Mouse (Mus musculus) T-helper 1 cell (primary cell): ENCODE data around the gene Irf1.

Experiments
- in situ Hi-C: fragments of 300-600 bp; cut with MboI, MseI; formaldehyde crosslinking; loops from one replicate; pipeline ENCODE4 v1.15.1; 2025; ENCODE audit warnings: high pct_unique_total_duplicates

Irf1 gene

GRCm38 (mm10) chr11:53759545-53760406 is 10.0 kb upstream of the Irf1 start:
- in situ Hi-C loops = loop anchor here (5.0 kb wide), 1 partner anchor 83 kb away; no protein-coding TSS in a partner anchor

DNA sequence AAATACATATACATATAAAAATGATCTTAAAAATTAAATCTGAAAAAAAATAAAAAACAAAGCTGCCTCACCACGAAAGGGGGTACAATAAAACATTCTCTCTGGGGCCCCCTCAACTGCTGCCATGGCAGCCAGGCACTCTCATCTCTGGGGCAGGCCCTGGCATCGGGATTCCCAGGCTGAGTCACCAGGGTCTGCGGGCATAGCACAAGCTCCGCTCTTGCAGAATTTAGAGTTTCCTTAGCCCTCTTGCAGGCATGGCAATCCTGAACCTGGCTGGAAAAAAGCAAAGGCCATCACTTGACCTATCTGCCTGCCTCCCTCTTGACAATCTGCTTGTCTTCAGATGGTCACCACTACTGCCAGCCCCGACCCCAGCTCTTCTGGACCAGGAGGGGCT is 8.5 kb upstream of the Irf1 start:
- in situ Hi-C loops = loop anchor here (5.0 kb wide), 1 partner anchor 81 kb away; no protein-coding TSS in a partner anchor

- in situ Hi-C loops = loop anchor here (5.0 kb wide), 1 partner anchor 80 kb away; no protein-coding TSS in a partner anchor
These were observed 8.0 kb upstream of the Irf1 start for GRCm38 (mm10) chr11:53761822-53762221.

GRCm38 (mm10) chr11:53762426-53762825 is 7.4 kb upstream of the Irf1 start:
- in situ Hi-C loops = loop anchor here (5.0 kb wide), 1 partner anchor 80 kb away; no protein-coding TSS in a partner anchor

GRCm38 (mm10) chr11:53762827-53763495 is 6.9 kb upstream of the Irf1 start:
- in situ Hi-C loops = loop anchor here (5.0 kb wide), 1 partner anchor 79 kb away; no protein-coding TSS in a partner anchor

DNA sequence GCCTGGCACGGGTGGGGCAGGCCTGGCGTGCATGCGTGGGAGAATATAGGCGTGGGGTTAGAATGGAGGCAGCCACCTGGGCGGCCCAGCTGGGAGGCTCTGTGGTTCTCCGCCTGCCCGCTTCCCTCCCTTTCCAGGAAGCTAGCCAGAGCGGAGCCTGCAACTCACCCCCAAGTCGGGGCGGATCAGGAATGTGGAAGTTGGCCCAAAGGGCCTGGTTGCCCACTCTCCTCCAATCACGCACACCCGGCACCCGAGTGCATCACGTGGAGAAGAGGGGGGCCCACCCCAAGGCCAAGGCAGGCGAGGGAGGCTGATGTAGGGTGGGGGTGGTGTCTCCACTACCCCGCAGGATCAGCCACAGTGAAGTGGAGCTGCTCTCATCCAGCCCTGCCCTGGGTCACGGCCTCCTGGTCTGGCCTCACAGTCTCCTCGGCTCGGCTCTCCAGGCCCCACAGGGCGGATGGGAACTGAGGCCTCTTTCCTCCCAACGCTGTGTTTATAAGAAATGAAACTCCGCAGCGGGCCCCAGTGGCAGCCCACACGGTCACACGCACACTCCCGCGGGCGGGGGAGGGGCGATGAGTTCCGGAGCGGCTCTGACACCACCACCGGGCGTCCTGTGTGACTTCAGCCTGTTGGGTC is 6.2 kb upstream of the Irf1 start:
- in situ Hi-C loops = loop anchor here (5.0 kb wide), 1 partner anchor 79 kb away; no protein-coding TSS in a partner anchor

GRCm38 (mm10) chr11:53764581-53764980 is 5.2 kb upstream of the Irf1 start:
- in situ Hi-C loops = loop anchor here (5.0 kb wide), 1 partner anchor 78 kb away; no protein-coding TSS in a partner anchor

DNA sequence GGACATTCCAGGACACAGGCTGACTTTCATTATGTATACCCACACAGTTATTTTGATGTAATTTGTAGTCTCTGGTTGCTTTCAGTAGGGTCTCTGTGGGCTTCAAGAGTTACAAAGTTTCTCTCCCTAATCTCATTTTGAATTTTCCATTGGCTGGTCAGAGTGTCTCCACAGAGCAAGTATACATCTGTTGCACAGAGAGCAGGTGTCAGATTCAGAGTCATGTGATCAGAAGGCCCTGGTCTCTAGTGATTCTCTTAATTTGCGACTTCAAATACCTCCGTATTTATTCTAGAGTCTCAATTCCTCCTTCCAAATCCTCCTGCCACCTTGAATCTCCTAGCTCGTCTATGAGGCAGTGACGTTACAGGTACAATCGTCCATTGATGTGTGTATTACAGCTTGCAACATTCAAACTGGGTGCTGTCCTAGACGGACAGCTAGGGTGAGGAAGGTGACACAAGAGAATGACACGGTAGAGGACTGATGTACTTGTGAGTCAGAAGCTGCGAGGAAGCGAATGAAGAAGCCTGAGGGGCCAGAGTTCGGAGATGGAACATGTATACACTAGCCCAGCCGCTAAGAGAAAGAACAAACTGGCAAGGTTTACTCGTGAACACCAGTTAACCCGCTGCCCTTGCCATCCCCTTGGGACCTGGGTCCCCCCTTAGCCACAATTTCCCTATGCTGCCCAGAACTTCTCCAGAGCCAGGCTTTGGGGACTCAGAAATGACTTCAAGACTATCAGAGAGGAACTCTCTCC is 1.2 kb upstream of the Irf1 start:
- in situ Hi-C loops = no loop called here

GRCm38 (mm10) chr11:53769185-53769576 is 633 bp upstream of the Irf1 start:
- in situ Hi-C loops = no loop called here

- in situ Hi-C loops = no loop called here
These were observed 444 bp downstream of the Irf1 start for GRCm38 (mm10) chr11:53770125-53770791.

DNA sequence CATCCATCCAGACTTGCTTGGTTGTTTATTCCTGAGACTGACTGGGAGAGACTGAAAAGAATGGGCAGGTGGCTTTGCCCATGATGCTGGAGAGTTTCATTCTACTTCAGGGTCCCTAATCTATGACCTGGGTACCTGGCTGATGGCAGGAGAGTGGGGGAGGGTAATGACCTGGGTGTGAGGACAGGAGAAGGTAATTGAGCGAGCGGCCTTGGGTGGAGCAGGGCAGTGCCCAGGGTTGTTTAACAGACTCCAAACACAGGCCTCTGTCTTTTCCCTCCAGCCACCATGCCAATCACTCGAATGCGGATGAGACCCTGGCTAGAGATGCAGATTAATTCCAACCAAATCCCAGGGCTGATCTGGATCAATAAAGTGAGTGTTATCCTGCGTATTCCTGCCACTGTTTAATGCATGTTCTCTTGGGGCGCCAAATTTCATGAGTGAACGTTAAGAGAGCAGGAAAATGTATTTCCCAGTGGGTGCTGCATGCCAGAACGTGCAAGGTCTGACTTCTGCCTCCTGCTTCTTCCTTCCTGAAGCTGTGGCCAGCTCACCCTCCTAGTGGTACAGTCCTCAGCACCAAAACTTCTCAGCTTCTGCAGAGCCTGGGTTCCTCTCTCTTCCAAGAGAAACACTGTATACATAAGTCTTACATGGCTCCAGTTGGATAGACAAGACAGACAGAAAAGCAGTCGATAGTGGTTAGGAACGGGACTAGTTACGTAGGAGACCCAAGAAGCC is 1.4 kb downstream of the Irf1 start:
- in situ Hi-C loops = no loop called here

DNA sequence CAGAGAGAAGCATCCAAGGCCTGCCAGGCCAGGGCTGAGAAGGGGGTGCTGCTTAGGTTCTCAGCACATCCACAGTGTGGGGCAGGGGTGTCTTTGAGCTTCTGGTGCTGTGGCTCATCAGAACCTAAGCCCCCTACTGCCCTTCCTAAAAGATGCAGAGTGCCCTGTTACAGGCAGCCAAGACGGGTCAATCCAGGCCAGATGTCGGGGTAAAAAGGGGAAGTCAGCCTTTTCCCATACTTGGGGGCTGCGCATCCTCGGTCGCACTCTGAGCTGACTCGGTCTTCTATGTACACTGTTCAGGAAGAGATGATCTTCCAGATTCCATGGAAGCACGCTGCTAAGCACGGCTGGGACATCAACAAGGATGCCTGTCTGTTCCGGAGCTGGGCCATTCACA is 2.7 kb downstream of the Irf1 start:
- in situ Hi-C loops = no loop called here

DNA sequence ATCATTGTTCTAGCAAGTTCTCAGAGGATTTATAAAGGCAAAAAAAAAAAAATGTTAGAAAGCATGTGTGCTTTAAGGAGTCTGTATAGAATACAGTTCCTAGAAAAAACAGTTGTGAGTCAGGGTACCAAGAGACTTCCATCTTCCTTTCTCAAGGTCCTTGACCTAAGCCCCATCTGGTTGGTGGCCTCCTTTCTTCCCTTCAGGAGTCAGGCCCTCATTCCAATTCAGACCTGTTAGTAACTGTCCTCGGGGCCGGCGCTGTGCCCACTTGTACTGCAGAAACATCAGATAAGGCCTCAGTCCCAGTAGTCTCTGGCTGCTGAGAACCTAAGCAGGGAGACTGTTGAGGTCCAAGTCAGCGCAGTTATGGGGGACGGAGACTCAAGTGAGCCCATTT is 3.3 kb downstream of the Irf1 start, which contains the start of gene Gm17334:
Gm17334 (minus strand) TSS at position 101 of the 400 bp plus-strand sequence.
- in situ Hi-C loops = no loop called here

DNA sequence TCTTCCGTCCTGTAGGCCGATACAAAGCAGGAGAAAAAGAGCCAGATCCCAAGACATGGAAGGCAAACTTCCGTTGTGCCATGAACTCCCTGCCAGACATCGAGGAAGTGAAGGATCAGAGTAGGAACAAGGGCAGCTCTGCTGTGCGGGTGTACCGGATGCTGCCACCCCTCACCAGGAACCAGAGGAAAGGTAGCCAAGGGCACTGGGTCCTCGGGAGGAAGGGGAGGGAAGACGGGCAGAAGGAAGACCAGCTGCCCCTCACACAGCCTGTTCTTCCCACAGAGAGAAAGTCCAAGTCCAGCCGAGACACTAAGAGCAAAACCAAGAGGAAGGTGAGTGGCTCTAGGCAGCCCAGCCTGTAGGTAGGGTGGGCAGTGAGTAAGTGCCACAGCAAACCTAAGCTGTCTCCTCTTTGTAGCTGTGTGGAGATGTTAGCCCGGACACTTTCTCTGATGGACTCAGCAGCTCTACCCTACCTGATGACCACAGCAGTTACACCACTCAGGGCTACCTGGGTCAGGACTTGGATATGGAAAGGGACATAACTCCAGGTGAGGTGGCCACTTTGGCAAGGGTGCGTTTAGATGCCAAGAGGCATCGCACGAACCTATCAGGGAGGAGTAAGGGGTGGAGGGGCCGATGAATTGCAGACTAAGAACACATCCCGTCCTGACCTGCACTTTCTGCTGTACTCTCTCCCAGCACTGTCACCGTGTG is 4.0 kb downstream of the Irf1 start:
- in situ Hi-C loops = no loop called here

GRCm38 (mm10) chr11:53774659-53775255 is 4.9 kb downstream of the Irf1 start:
- in situ Hi-C loops = no loop called here

- in situ Hi-C loops = no loop called here
These were observed 7.9 kb downstream of the Irf1 start for GRCm38 (mm10) chr11:53777736-53778135.

DNA sequence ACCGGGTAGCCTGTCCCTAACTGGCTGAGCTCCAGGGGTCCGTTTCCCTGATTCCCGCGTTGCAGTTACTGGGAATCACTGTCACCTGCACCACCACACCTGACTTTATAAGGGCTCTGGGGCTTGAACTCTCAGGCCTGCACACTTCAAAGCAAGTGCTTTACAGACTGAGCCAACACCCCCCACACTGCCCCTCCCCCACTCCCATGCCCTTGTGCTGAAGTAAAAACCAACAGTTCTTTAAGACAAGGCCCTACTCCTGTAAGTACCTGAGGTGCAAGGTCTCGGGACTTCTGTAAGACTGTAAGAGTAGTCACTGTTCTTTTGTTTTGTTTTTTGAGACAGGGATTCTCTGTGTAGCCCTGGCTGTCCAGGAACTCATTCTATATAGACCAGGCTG is 8.6 kb downstream of the Irf1 start:
- in situ Hi-C loops = no loop called here

DNA sequence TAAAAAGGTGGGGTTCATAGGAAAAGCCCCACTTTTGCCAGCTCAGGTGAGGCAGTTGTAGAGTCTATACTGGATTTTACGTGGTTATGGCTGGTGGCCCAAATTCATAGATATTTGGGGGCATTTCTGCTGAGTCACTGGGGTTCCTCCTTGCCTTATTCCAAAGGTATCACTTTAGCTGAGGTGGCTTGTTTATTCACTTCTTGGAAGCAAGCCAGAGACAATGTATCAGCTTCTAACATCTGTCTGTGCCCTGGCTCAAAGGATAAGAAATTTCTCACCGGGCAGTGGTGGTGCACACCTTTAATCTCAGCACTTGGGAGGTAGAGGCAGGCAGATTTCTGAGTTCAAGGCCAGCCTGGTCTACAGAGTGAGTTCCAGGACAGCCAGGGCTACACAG is 10.0 kb downstream of the Irf1 start:
- in situ Hi-C loops = no loop called here

DNA sequence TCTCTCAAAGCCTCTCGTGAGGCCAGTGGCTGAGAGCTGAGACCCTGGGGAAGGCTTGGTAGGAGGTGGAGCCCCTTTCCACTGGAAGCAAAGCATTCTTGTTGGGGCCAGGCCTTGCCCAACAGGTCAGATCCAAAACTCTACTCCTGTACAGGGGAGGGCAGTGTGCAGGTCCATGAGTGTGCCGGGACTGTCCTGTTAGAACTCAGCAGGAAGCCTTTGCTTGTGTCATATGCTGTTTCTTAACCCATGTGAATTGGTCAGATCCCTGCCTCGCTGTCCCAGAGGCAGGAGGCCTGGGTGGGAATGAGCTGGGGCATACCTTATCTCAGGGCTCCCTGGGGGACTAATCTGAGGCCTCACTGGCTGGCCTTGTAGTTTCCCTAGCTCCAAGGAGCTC is 10.4 kb downstream of the Irf1 start:
- in situ Hi-C loops = no loop called here
